Mouse (Mus musculus) CH12.LX (cell line): Measurements from ENCODE around the gene Zhx3. TPM values are rescaled to one million over a fixed set of nuclear protein-coding genes. Genes with fewer than 3 reads are reported as not detected.
A peak's percentile ranks its signal among the peaks of the same experiment; 100 is the strongest.

Experiments used
- DNase-seq: peaks from one replicate; pipeline ENCODE4 v3.0.0-alpha.2; 2013; ENCODE audit errors: extremely low read depth
- H3K27ac ChIP-seq: 2 replicates; pipeline ENCODE4 v1.5.1; 2012; ENCODE audit warnings: low read depth, mild to moderate bottlenecking, control low read depth, moderate library complexity; ENCODE audit not compliant: insufficient read depth
- H3K27me3 ChIP-seq: replicated peaks from 2 replicates; pipeline ENCODE3; 2012; ENCODE audit warnings: inconsistent platforms
- H3K36me3 ChIP-seq, 2 experiments: replicated peaks in 1 of 2; 2 replicates each; pipeline versions ENCODE3 to v1.6.1; 2012; ENCODE audit warnings: inconsistent platforms in 1 of 2, low read length in 1 of 2, mild to moderate bottlenecking in 1 of 2, mixed read lengths in 1 of 2, moderate library complexity in 1 of 2; ENCODE audit not compliant: control insufficient read depth in 1 of 2, insufficient read depth in 1 of 2
- H3K4me1 ChIP-seq, 2 experiments: 2 replicates each; pipeline ENCODE4 v1.6.1; 2012; ENCODE audit warnings: inconsistent platforms in 1 of 2, moderate library complexity in 1 of 2; ENCODE audit not compliant: insufficient read depth in 2 of 2, control insufficient read depth in 1 of 2
- H3K4me2 ChIP-seq: 2 replicates; pipeline ENCODE4 v1.6.1; 2012; ENCODE audit warnings: low read depth, mild to moderate bottlenecking, control low read depth; ENCODE audit not compliant: poor library complexity, insufficient read depth, severe bottlenecking
- H3K4me3 ChIP-seq, 3 experiments: fragments of 150-350 bp in 1 of 3; sonication (generic) in 1 of 3; replicated peaks in 1 of 3; 2 replicates each; pipeline versions ENCODE3 to v1.5.1; 2011 to 2012; ENCODE audit warnings: low read depth in 2 of 3, low read length in 2 of 3, mild to moderate bottlenecking in 2 of 3, moderate library complexity in 2 of 3, control low read depth in 1 of 3, improper control_type of control experiment in 1 of 3, inconsistent platforms in 1 of 3, mixed read lengths in 1 of 3; ENCODE audit not compliant: poor library complexity in 1 of 3
- H3K79me2 ChIP-seq: replicated peaks from 2 replicates; pipeline ENCODE4 v1.6.1; 2012; ENCODE audit warnings: mild to moderate bottlenecking, moderate library complexity; ENCODE audit not compliant: control insufficient read depth, poor library complexity, insufficient read depth, severe bottlenecking; ENCODE audit errors: extremely low read depth
- H3K9ac ChIP-seq: 2 replicates; pipeline ENCODE4 v1.6.1; 2012; ENCODE audit warnings: low read depth, mild to moderate bottlenecking, control low read depth, moderate library complexity; ENCODE audit not compliant: insufficient read depth
- H3K9me3 ChIP-seq: replicated peaks from 2 replicates; pipeline ENCODE3; 2012; ENCODE audit warnings: low read length, inconsistent platforms, mixed read lengths
- BHLHE40 ChIP-seq: IDR thresholded peaks from 2 replicates; pipeline ENCODE4 v1.6.1; 2011; ENCODE audit warnings: mild to moderate bottlenecking, low read depth, low read length, improper control_type of control experiment
- CTCF ChIP-seq, 2 experiments: IDR thresholded peaks in 1 of 2; conservative IDR thresholded peaks in 1 of 2; 2 replicates each; pipeline ENCODE4 v1.5.1; 2011 to 2012; ENCODE audit warnings: low read depth in 2 of 2, low read length in 2 of 2, improper control_type of control experiment in 1 of 2, inconsistent platforms in 1 of 2, mild to moderate bottlenecking in 1 of 2, moderate library complexity in 1 of 2
- GABPA ChIP-seq: IDR thresholded peaks from 2 replicates; pipeline ENCODE4 v1.6.1; 2012; ENCODE audit warnings: low read depth, low read length, improper control_type of control experiment, inconsistent platforms; ENCODE audit not compliant: insufficient replicate concordance
- IRF4 ChIP-seq: IDR thresholded peaks from 2 replicates; pipeline ENCODE4 v1.6.1; 2014; ENCODE audit warnings: low read depth, mild to moderate bottlenecking, inconsistent platforms, low read length, improper control_type of control experiment
- MEF2A ChIP-seq: IDR thresholded peaks from 2 replicates; pipeline ENCODE4 v1.6.1; 2014; ENCODE audit warnings: low read depth, mild to moderate bottlenecking, inconsistent platforms, low read length, improper control_type of control experiment, borderline replicate concordance
- MYC ChIP-seq: IDR thresholded peaks from 2 replicates; pipeline ENCODE4 v1.6.1; 2011; ENCODE audit warnings: low read depth, mild to moderate bottlenecking, improper control_type of control experiment, low read length
- NELFE ChIP-seq: IDR thresholded peaks from 2 replicates; pipeline ENCODE4 v1.6.1; 2011; ENCODE audit warnings: low read depth, low read length, improper control_type of control experiment
- NRF1 ChIP-seq: IDR thresholded peaks from 2 replicates; pipeline ENCODE4 v1.6.1; 2014; ENCODE audit warnings: low read depth, mild to moderate bottlenecking, inconsistent platforms, low read length, improper control_type of control experiment, moderate library complexity
- PAX5 ChIP-seq: IDR thresholded peaks from 2 replicates; pipeline ENCODE4 v1.6.1; 2012; ENCODE audit warnings: low read length, inconsistent platforms, mixed read lengths
- POLR2A ChIP-seq: IDR thresholded peaks from 2 replicates; pipeline ENCODE4 v1.6.1; 2011; ENCODE audit warnings: low read depth, mild to moderate bottlenecking, improper control_type of control experiment, low read length
- RAD21 ChIP-seq: IDR thresholded peaks from 2 replicates; pipeline ENCODE4 v1.6.1; 2011; ENCODE audit warnings: low read depth, mild to moderate bottlenecking, low read length, improper control_type of control experiment, moderate library complexity
- SIN3A ChIP-seq: IDR thresholded peaks from 2 replicates; pipeline ENCODE4 v1.6.1; 2012; ENCODE audit warnings: low read length, improper control_type of control experiment, inconsistent platforms
- SMC3 ChIP-seq: IDR thresholded peaks from 2 replicates; pipeline ENCODE4 v1.6.1; 2011; ENCODE audit warnings: low read depth, low read length, improper control_type of control experiment
- USF2 ChIP-seq: conservative IDR thresholded peaks from 2 replicates; pipeline ENCODE4 v1.6.1; 2011; ENCODE audit warnings: low read depth, low read length, improper control_type of control experiment
- ZMIZ1 ChIP-seq: IDR thresholded peaks from 2 replicates; pipeline ENCODE4 v1.6.1; 2012; ENCODE audit warnings: low read depth, mild to moderate bottlenecking, inconsistent platforms, low read length, improper control_type of control experiment
- ZNF384 ChIP-seq: IDR thresholded peaks from 2 replicates; pipeline ENCODE4 v1.6.1; 2012; ENCODE audit warnings: low read depth, low read length, improper control_type of control experiment, inconsistent platforms
- dilution Hi-C: fragments of 300-500 bp; cut with MboI; formaldehyde crosslinking; loops from 2 replicates; pipeline ENCODE4 v1.14.3; 2020; ENCODE audit warnings: low sequenced_read_pairs; ENCODE audit not compliant: extremely low pct_unique_long_range_greater_than_20kb, extremely low pct_ligation_motif_present
- in situ Hi-C: fragments of 300-500 bp; cut with MboI; formaldehyde crosslinking; loops from 3 replicates; pipeline ENCODE4 v1.14.3; 2019; ENCODE audit warnings: low sequenced_read_pairs, low pct_ligation_motif_present, low pct_unique_long_range_greater_than_20kb, mixed read lengths
- polyA plus RNA-seq: library from polyadenylated mRNA; unstranded; fragments of >175 nt; gene quantifications from 2 replicates; pipeline ENCODE4 v1.2.1, GENCODE M21; 2012; ENCODE audit warnings: low read depth; ENCODE audit not compliant: insufficient read length
- total RNA-seq, 2 experiments: library from RNA; depleted of rRNA; stranded (reverse); fragments of 300-350 nt in 1 of 2; fragments of >200 nt in 1 of 2; gene quantifications; 2 replicates each; pipeline ENCODE4 v1.2.3; 2012 to 2014

Gene Zhx3
- total and polyA plus RNA-seq, 3 experiments = 1.3 to 4.2 (median 2.6) TPM

DNA sequence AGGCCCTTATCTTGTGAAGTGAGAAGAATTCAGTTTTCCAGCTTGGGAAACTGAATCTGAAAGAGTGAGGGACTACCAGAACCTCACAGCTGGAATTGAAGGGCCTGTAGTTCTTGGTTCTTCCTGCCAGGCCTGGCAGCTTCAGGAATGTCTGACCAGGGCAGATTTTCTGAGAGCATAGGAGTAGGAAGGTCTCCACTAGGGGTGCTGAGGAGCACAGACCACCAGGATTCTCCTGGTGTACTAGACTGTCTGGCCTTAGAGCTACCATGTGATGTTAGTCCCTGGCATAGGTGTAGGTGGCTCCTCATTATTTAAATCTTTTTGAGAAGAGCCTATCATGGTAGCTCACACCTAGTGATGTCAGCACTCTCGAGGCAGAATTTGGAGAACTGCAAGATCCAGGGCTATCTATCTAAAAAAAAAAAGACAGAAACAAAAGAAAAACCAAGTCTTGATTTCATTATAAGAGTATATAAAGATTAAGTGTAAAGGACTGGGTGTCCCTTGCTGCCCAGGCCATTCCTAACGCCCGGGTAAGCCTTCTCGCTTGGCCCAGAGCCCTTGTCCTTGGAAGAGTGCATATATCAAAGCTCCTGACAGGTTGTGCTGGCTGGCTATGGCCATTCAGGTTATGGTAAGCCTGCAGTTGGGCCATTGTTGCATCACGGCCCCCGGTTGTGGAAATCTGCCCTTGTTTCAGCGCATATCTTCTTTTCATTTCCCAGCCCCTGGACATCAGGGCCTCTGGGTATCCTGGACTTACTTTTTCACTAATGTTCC, 128.6 kb downstream of the Zhx3 start:
- Histone ChIP-seq H3K4me3 (no peak overlapping the region), H3K4me2 (no peak overlapping the region), H3K36me3 (peaks cover 10 to 46% of the 10 kb centered on the region in 2 experiments), H3K9ac (no peak overlapping the region), H3K4me1 (peaks cover 17 to 72% of the 10 kb centered on the region in 2 experiments), H3K79me2 (no peaks in the 10 kb centered on the region), H3K27ac (no peak overlapping the region), H3K27me3 (no peaks in the 10 kb centered on the region), H3K9me3 (peaks cover 2% of the 10 kb centered on the region)
- dilution Hi-C loops (no loop called here), in situ Hi-C loops (no loop called here)
- TF ChIP-seq CTCF (conservative IDR thresholded peaks at IDR 0.05 in 1 of 2, IDR thresholded peaks at IDR 0.05 in 1 of 2; ENCODE audit: low read depth in 2 of 2, low read length in 2 of 2) = peak; percentile 57
- no peak for TF ChIP-seq ZNF384
- peak; percentile 12 for TF ChIP-seq RAD21
- peak; percentile 10; the same call in 1 of the 2 replicates for TF ChIP-seq SMC3
- peak; percentile 33 for DNase-seq

DNA sequence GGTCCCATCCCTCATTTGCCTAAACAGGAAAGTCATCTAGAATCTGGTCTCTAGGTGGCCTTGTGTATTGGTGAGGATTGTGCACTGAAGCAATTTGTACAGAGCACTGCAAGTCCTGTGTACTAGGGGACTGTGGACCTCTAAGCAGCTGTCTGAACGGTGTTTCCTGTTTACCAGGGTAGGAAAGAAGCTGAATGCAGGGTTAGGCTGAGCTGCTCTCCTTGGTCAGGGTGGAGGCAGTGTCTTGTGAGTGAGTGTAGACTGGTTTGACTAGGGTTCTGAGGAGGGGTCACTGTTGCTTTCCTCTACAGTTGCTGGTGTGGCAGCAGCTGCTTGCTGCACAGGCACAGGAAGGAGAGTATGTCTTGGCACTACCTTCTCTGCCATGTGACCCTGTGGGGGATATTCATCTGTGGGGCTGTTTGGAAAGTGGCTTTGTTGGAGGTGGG, 130.6 kb downstream of the Zhx3 start:
- H3K36me3 ChIP-seq = peaks cover 0 to 29% of the 10 kb centered on the region in 2 experiments
- H3K27ac ChIP-seq = peak overlapping the region; percentile 14; the same call in 1 of the 2 replicates
- in situ Hi-C loops = no loop called here
- H3K79me2 ChIP-seq = no peaks in the 10 kb centered on the region
- peaks cover 17 to 81% of the 10 kb centered on the region in 2 experiments for H3K4me1 ChIP-seq
- H3K9ac ChIP-seq = no peak overlapping the region
- no peak overlapping the region for H3K4me2 ChIP-seq
- H3K27me3 ChIP-seq = no peaks in the 10 kb centered on the region
- no peaks in the 10 kb centered on the region for H3K9me3 ChIP-seq
- dilution Hi-C loops = no loop called here
- H3K4me3 ChIP-seq = no peak overlapping the region
- DNase-seq = peak; percentile 55
- TF ChIP-seq BHLHE40 = no peak
- no peak for TF ChIP-seq SIN3A
- no peak for TF ChIP-seq MEF2A
- TF ChIP-seq GABPA = no peak
- TF ChIP-seq POLR2A = no peak
- TF ChIP-seq NELFE = no peak
- TF ChIP-seq NRF1 = no peak
- no peak for TF ChIP-seq ZNF384
- no peak for TF ChIP-seq ZMIZ1
- TF ChIP-seq IRF4 = no peak
- no peak; a peak in 1 of 4 replicates for TF ChIP-seq CTCF (conservative IDR thresholded peaks at IDR 0.05 in 1 of 2, IDR thresholded peaks at IDR 0.05 in 1 of 2; ENCODE audit: low read depth in 2 of 2, low read length in 2 of 2)
- TF ChIP-seq PAX5 = no peak
- TF ChIP-seq MYC = no peak
- no peak for TF ChIP-seq USF2
